Mouse (Mus musculus) Muller cell, postnatal 12 days (primary cell): ENCODE measurements around the gene Stip1.
A peak's percentile ranks its signal among the peaks of the same experiment; 100 is the strongest.
"Not testable (repeated sequence)": the region's sequence is repeated elsewhere in the genome, so short reads cannot be mapped to it uniquely, and the experiment has no call there.

ENCODE experiments used
- DNase-seq: peaks from one replicate; pipeline ENCODE4 v3.0.0-alpha.2; 2015; ENCODE audit errors: inconsistent ontology term

The Stip1 gene

DNA sequence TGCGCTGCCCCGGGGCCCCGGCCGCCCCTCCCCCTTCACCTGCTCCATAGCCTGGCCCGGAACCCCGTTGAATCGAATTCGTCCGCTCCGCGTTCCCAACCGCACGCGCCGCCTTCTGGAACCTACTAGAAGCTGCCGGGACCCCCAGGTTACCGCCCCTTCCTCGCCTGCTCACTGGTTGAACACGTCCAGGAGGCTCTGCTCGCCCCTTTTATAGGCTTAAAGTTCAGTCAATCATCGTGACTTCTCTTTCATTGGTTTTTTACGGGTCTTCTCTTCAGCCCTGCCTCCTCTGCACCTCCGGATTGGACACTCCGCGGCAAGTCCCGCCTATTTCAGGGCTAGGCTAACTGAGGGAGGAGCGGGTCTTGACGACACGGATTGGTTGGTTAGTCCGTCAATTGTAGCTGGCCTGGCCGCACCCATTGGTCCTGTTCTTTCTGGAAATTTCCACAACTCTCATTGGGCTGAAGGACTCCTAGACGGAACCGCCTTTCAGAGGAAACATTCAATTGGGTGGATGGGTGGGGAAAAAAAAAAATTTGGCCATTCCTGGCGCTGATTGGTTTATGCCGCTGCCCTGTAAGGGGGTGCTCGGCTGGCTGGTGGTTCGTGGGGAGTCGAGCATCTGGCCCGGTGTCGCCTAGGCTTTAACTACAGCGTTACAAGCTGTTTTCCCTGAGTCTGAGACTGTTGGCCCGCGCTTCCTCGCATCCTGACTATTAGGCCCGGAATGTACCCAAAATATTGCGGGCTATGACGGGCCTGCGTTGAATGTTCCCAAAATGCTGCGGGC is at the start of gene Stip1:
Stip1 (minus strand) TSS at position 127 of the 796 bp plus-strand sequence.
- DNase-seq, result peak; percentile 100

DNA sequence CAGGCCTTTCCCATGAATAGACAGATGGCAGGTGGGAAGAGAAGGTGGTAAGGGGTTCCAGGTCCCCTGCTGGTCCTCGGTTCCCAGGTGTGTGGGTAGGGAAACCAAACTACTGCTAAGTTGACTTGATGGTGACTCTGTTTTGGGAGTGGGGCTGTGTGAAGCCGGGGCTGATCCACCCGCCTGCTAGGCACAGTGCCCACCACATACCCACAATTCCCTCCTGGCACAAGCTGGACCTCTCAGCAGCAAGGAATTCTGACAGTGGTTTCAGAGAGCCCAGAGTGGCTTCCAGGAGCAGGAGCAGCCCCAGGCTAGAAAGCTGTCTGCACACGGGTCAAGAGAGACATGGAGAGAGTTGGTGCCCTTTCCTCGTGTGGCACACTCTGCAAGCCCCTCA is 49.3 kb upstream of the Stip1 start:
- DNase-seq, result peak; percentile 60

DNA sequence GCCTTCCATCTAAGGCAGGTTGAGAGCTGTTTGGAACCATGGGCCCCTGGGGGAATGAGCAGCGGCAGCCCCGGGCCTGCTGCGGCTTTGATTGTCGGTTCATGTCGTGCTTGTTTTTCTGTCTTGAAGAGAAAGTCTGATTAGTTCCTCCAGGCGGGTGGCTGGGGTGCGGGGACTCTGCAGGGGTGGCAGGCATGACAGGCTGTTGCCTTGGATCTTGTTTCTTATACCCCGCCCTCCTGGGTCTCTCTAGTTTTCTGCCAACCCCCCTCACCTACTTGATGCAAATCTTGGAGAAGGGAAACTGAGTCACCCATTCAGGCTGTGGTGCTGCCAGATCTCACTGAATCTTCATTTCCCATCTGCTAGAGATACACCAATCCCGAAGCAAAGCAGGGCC is 48.8 kb upstream of the Stip1 start:
- no peak for DNase-seq

DNA sequence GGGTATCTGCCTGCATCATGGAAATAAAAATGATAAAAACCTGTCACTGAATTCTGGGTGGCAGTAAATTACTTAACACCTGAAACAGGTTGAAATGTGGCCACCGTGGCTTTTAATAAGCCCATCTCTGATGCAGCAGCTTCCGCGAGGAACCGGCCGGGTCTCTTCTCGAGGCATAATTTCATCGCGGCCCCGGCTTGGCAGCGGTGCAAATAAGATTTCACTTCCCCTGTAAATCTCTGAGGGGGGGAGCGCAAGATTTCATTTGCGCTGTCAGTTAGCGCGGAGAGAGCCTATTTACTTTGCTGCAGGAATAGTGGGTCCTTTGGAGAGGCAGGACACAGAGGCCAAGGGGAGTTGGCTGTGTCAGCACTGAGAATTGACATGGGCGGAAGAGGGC is 45.0 kb upstream of the Stip1 start:
- DNase-seq, result no peak

GRCm38 (mm10) chr19:7083035-7083794 is 43.4 kb upstream of the Stip1 start:
- DNase-seq, result no peak

- no peak for DNase-seq
Observed at GRCm38 (mm10) chr19:7081516-7082266, 41.9 kb upstream of the Stip1 start.

DNA sequence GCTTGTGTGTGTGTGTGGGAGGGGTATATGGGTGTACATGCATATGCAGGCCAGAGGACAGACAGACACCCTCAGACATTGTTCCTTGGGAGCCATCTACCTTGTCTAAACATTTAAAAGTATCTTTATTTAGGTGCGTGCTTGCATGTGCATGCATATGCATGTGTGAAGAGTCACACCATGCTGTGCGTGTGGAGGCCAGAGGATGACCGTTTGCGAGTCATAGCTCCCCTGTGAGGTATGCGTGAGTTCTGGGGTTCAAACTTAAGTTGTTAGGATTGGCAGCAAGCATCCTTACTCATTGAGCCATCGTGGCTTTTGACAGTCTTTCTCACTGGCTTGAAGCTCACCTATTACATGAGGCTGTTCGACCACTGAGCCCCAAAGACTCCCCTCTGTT is 38.5 kb upstream of the Stip1 start:
- DNase-seq, result no peak

DNA sequence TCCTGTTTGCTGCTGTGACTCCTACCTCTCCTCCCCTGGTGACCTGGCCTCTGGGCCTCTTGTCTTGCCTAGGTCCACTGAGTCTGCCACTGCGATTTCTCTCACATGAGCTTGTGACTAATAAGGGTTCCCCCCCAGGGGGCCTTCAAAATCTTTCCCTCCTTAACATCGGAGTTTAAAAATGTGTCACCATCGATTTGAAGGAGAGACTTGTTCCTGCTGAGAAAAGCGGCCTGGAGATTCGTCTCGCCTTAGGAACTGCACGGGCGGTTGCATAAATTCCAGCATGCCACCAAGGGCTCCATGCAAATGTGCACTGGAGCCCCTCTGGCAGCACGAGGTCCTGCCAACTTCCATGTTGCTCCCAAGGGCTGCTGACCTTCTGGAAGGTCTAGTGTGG is 37.9 kb upstream of the Stip1 start:
- no peak for DNase-seq

- DNase-seq, result not testable (repeated sequence)
Observed at GRCm38 (mm10) chr19:7075336-7075735, 35.6 kb upstream of the Stip1 start.

- DNase-seq, result no peak
Observed at GRCm38 (mm10) chr19:7073997-7074781, 34.4 kb upstream of the Stip1 start.

DNA sequence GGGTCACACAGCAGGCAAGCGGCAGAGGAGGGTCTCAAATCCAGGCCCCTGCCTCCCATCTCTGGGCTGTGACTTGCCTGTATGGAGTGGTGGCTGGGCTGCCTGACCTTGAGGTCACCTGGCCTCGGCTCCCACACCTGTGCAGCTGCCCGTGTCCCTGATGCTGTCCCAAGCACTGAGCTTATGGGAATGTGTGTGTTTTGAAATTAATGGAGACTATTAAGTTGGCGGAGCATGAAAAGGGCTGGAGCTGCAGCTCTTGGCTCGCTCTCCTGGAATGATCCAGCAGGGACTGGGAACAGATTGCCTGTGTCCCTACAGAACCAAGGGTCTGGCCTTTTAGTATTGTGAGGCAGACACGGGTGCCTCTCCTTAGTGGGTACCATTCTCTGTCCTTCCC is 32.5 kb upstream of the Stip1 start:
- no peak for DNase-seq

- no peak for DNase-seq
Observed at GRCm38 (mm10) chr19:7070775-7071174, 31.0 kb upstream of the Stip1 start.

- DNase-seq, result peak; percentile 81
Observed at GRCm38 (mm10) chr19:7069781-7070763, 30.3 kb upstream of the Stip1 start.

DNA sequence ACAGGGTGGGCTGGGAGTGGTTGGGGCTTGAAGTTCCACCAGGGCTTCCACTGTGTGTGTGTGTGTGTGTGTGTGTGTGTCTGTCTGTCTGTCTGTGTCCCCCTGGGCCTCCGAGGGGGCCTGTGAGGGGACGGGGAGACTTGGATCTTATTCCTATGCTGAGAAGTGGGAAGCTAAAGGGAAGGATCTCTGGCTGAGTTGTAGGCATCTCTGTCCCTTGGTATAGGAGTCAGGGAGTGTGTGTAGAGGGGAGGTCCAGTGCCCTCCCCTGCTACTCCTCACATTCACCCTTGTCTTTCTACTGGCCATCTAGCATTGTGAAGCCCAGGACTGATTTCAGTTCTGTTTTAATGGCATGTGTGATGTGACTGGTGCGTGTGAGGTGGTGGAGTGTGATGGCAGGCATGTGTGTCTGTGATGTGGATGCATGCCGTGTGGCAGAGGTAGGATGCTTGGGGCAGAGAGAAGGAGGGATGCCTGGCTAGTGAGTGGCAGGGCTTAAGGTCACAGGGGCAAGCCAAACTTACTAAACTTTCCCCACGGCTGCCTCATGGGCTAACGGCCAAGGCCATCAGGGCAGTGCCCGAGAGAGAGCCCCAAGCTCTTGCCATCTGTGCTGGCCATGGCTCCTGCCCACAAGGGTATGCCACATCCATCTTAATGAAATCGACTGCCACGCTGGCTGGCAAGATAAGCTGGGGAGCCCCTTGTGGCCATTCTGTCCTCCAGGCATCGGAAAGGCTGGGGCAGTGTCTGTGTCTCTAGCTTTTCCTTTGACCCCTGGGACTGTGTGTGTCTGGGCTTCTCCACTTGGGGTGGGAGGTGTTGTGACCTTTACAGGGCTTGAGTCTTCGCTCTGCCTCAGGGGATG is 29.1 kb upstream of the Stip1 start:
- peak; percentile 49 for DNase-seq

- DNase-seq, result peak; percentile 74
Observed at GRCm38 (mm10) chr19:7068136-7068535, 28.4 kb upstream of the Stip1 start.

DNA sequence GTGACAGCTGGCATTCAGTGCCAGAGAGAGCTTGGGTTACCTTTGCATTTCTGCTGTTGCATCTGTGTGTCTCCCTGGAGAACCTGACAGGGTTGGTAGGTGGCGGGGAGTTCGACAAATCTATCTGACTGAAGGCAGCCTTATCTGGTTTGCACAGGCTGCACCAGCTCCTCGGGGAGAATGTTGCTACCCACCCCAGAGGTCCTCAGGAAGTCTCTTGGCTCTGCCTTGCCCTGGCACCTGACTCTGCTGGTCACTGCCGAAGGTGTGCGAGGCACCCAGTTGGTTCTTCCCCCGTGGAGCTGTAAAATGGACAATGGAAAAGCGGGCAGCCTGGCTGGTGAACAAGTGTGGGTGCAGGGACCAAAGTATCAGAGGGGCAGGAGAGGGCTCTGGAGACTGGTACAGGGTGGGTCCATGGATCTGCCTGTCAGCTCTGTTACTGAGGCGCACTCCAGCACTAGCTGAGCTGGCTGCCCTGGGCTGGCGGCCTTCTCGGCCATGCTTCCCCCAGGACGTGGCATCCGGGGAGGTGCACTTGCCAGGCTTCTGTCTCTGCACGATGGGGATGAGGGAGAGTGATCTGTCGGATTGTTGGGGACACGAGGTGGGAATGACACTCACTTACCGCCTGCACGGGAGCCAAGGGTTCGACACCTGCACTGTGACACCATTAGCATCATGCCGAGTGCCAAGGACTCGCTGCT is 27.7 kb upstream of the Stip1 start:
- no peak for DNase-seq

GRCm38 (mm10) chr19:7066828-7067342 is 27.1 kb upstream of the Stip1 start:
- DNase-seq, result no peak

- DNase-seq, result peak; percentile 67
Observed at GRCm38 (mm10) chr19:7066034-7066827, 26.5 kb upstream of the Stip1 start.
